Mouse (Mus musculus): ENCODE data around the gene Napepld. TPM values are rescaled to one million over a fixed set of nuclear protein-coding genes. Genes with fewer than 3 reads are reported as not detected.
A peak's percentile ranks its signal among the peaks of the same experiment; 100 is the strongest.

Napepld gene
- polyA plus RNA-seq, 1 experiment = 9.5 TPM

DNA sequence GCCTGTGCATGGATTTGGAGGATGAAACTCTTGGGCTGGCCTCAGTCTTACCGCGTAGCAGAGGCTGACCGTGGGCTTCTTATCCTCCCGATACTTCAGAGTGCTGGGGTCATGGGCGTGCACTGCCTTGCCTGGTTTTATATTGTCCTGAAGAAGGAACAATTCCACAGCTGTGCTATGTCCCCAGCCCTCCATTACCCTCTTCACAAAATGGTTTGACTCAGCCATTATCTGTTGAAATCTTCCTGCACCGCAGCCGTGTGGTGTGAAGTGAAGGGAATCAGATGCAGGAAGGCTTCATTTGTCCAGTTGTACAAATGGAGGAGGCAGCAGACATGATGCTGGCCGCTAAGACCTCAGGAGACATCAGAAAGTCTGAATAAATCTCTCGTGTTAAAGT lies 44.3 kb downstream of the Napepld start:
- Histone ChIP-seq H3K4me3 (ENCODE audit: insufficient read depth, low read length) (no peak overlapping the region), H3K27ac (ENCODE audit: insufficient read depth, low read length) (no peak overlapping the region), H3K4me1 (ENCODE audit: control insufficient read depth, insufficient read depth, low read length) (peaks cover 5% of the 10 kb centered on the region; the same call in 1 of the 2 replicates)
- TF ChIP-seq POLR2A (IDR thresholded peaks at IDR 0.05; ENCODE audit: extremely low read depth, insufficient read depth, low read length) (no peak), CTCF (IDR thresholded peaks at IDR 0.05; ENCODE audit: extremely low read depth, insufficient read depth, low read length) (no peak)

DNA sequence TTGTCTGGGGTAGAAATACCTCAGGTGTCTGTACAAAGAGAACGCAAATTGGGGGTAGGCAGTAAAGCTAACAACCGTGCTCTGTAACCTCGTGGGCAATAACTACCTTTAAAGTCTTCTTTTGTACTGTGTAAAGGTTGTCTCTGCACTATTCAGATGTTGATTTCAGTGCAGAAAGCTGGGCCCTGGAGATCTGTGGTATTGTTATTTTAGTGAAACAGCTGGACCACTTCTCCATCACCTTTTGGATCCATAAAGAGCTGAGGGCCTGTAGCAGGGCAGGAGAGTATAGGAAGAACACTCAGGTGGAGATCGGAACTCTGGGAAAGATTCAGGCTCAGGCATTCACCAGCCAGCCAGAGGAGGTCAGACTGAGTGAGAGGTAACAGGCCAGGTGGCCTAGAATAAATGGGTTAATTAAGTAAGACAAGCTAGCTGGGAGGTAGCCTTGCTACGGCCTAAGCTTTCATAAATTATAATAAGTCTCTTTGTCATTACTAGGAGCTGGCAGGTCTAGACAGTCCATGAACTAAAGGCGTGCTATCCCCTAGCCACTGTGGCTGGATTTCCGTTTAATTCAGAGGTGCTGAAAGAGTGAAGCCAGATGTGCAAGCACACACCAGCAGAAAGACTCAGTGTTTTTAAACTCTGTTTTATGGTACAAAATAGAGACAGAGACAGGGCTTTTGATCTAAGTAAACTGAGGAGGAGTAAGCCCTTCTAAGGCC lies 49.1 kb downstream of the Napepld start:
- Histone ChIP-seq H3K4me3 (ENCODE audit: insufficient read depth, low read length) (no peak overlapping the region), H3K27ac (ENCODE audit: insufficient read depth, low read length) (no peak overlapping the region), H3K4me1 (ENCODE audit: control insufficient read depth, insufficient read depth, low read length) (no peaks in the 10 kb centered on the region)
- no peak for TF ChIP-seq CTCF (IDR thresholded peaks at IDR 0.05; ENCODE audit: extremely low read depth, insufficient read depth, low read length)
- no peak for TF ChIP-seq POLR2A (IDR thresholded peaks at IDR 0.05; ENCODE audit: extremely low read depth, insufficient read depth, low read length)

DNA sequence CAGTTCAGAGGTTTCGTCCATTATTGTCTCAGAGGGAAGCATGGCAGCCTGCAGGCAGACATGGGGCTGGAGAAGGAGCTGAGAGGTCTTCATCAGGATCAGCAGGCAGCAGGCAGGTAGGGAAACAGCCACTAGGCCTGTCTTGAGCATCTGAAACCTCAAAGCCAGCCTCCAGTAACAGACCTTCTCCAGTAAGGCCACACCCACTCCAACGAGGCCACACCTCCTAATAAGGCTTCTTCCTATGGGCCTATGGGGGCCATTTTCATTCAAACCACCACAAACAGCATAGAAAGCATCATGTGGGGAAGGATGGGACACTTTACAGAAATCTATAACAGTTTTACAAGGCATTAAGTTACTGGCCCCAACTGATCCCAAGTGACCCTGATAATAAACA lies 50.5 kb downstream of the Napepld start:
- Histone ChIP-seq H3K27ac (ENCODE audit: insufficient read depth, low read length) (no peak overlapping the region), H3K4me3 (ENCODE audit: insufficient read depth, low read length) (no peak overlapping the region), H3K4me1 (ENCODE audit: control insufficient read depth, insufficient read depth, low read length) (no peaks in the 10 kb centered on the region; the same call in 1 of the 2 replicates)
- TF ChIP-seq POLR2A (IDR thresholded peaks at IDR 0.05; ENCODE audit: extremely low read depth, insufficient read depth, low read length) (no peak), CTCF (IDR thresholded peaks at IDR 0.05; ENCODE audit: extremely low read depth, insufficient read depth, low read length) (no peak)

DNA sequence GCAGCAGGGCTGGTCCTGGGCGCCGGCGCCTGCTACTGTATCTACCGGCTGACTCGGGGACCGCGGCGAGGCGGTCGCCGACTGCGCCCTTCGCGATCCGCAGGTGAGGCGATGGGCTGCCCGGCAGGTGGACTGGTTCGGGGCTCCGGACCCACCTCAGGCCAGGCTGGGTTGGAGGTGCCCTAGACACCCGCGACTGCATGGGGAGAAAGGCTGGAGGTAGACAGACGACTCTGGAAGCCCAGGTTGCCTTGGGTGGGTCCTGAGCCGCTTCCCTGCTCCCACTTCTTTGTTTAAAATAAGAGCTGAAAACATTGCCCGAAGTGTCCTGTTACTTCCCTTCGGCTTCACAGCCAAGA lies 55.1 kb downstream of the Napepld start:
- Histone ChIP-seq H3K27ac (ENCODE audit: insufficient read depth, low read length) (peak overlapping the region; percentile 62), H3K4me3 (ENCODE audit: insufficient read depth, low read length) (peak overlapping the region; percentile 37), H3K4me1 (ENCODE audit: control insufficient read depth, insufficient read depth, low read length) (no peaks in the 10 kb centered on the region; the same call in 1 of the 2 replicates)
- no peak for TF ChIP-seq CTCF (IDR thresholded peaks at IDR 0.05; ENCODE audit: extremely low read depth, insufficient read depth, low read length)
- TF ChIP-seq POLR2A (IDR thresholded peaks at IDR 0.05; ENCODE audit: extremely low read depth, insufficient read depth, low read length) = no peak

DNA sequence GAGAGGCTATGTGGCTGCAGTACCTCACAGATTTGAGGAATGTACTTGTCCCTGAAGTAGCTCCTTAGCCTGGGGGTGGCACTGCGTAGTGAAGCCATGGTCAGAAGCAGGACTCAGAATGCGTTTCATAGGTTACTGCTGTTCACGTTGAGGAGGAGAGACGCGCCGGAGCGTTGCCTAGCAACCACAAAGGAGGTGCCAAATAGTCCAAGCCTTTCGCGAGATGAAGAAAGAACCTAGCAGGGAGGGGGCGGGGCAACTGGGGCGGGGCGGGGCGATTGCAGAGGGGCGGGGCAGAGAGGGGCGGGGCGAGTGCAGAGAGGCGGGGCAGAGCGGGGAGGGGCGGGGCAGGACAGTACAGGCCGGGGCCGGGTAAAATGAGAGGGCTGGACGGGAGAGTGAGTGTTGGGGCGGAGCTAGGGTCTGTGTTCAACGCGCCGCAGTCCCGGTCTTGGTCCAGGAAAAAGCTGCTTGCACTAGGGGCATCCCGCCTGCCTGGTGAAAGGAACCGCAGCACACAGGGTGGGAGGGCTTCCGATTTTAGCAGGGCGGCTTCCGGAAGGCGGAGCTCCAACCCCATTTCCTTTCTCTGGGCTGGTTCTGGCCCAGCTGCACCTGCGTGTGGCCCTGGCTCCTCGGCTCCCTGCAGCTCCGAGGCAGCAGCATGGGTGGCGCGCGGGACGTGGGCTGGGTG lies 55.6 kb downstream of the Napepld start, which contains the start of the genes Fbxl13 and Armc10:
Fbxl13 (minus strand) TSS at position 196 of the 694 bp plus-strand sequence.
Armc10 (plus strand) TSS at position 375 of the 694 bp plus-strand sequence.
- Histone ChIP-seq H3K4me1 (ENCODE audit: control insufficient read depth, insufficient read depth, low read length) (no peaks in the 10 kb centered on the region; the same call in 1 of the 2 replicates), H3K4me3 (ENCODE audit: insufficient read depth, low read length) (peak within 1 kb of the TSS; percentile 37), H3K27ac (ENCODE audit: insufficient read depth, low read length) (peak within 1 kb of the TSS; percentile 62)
- TF ChIP-seq POLR2A (IDR thresholded peaks at IDR 0.05; ENCODE audit: extremely low read depth, insufficient read depth, low read length) (peak; percentile 70; the same call in 1 of the 2 replicates), CTCF (IDR thresholded peaks at IDR 0.05; ENCODE audit: extremely low read depth, insufficient read depth, low read length) (no peak)

DNA sequence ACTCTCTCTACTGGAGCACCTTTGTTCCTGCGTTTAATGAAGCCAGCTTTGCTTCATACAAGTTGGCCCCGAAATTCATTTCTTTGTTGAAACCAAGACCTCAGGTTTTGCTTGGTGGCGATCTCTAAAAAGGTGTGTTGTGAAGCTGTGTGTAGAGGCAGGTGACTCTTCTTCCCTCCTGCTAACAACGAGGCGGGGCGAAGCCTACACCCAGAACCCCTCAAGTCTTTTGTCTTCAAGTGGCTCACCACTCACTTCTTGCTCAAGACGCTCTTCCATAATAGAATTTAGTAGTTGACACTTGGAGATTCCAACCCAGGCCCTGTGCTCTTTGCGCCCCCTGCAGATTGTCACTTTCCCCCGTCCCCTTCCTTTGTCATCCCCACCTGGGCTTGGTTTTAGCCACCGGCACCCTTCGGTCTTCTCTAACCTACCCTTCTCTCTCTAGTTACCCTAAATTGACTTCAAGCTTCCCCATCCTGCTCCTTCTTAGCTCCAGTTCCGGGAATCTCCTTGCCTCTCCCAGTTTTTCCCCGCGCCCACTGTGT lies 56.2 kb downstream of the Napepld start:
- H3K27ac ChIP-seq (ENCODE audit: insufficient read depth, low read length) = no peak overlapping the region
- peak overlapping the region; percentile 37 for H3K4me3 ChIP-seq (ENCODE audit: insufficient read depth, low read length)
- no peaks in the 10 kb centered on the region; the same call in 1 of the 2 replicates for H3K4me1 ChIP-seq (ENCODE audit: control insufficient read depth, insufficient read depth, low read length)
- TF ChIP-seq POLR2A (IDR thresholded peaks at IDR 0.05; ENCODE audit: extremely low read depth, insufficient read depth, low read length) = no peak
- TF ChIP-seq CTCF (IDR thresholded peaks at IDR 0.05; ENCODE audit: extremely low read depth, insufficient read depth, low read length) = no peak

DNA sequence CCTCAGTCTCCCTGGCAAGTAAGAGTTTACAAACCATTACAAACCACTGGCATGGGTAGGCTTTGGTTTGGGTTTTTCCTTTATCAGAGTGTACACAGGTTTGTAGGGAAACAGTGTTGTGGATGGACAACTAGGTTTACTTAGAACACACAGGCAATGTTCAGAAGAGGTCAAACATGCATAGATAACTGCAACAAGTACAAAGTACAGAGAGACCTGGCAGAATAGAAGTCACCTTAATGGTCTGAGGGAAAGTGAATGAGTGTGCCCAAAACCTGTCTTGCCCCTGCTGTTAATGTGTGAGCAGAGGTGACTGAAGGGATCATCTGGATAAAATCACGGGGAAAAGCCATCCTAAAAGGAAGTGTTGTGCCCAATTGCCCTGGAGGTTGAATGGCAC lies 57.6 kb downstream of the Napepld start:
- H3K27ac ChIP-seq (ENCODE audit: insufficient read depth, low read length) = no peak overlapping the region
- H3K4me3 ChIP-seq (ENCODE audit: insufficient read depth, low read length) = no peak overlapping the region
- no peak for TF ChIP-seq POLR2A (IDR thresholded peaks at IDR 0.05; ENCODE audit: extremely low read depth, insufficient read depth, low read length)
- no peak for TF ChIP-seq CTCF (IDR thresholded peaks at IDR 0.05; ENCODE audit: extremely low read depth, insufficient read depth, low read length)

DNA sequence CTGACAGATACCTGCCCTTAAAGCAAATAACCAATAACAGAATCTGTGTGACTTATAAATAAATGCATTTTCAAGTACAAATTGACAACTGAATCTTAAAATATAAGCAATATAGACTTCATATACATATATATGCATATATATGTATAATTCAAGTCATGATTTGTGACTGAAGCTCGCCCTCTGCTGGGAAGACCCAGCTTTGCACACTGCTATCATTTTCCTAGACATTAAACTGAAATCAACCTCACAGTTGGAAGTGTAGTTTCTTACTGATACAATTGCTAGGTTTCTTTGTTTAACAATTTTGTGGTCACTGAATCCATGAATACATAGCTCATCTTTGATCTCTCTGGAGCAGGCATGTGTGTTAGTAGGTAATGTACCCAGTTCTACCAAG lies 60.2 kb downstream of the Napepld start:
- no peaks in the 10 kb centered on the region for H3K4me1 ChIP-seq (ENCODE audit: control insufficient read depth, insufficient read depth, low read length)
- TF ChIP-seq CTCF (IDR thresholded peaks at IDR 0.05; ENCODE audit: extremely low read depth, insufficient read depth, low read length) (peak; percentile 73), POLR2A (IDR thresholded peaks at IDR 0.05; ENCODE audit: extremely low read depth, insufficient read depth, low read length) (no peak)
- no peak overlapping the region for H3K4me3 ChIP-seq (ENCODE audit: insufficient read depth, low read length)
- H3K27ac ChIP-seq (ENCODE audit: insufficient read depth, low read length) = no peak overlapping the region

More for the DNA sequence above, 57.6 kb downstream of the Napepld start:
- no peaks in the 10 kb centered on the region; the same call in 1 of the 2 replicates for H3K4me1 ChIP-seq (ENCODE audit: control insufficient read depth, insufficient read depth, low read length)

DNA sequence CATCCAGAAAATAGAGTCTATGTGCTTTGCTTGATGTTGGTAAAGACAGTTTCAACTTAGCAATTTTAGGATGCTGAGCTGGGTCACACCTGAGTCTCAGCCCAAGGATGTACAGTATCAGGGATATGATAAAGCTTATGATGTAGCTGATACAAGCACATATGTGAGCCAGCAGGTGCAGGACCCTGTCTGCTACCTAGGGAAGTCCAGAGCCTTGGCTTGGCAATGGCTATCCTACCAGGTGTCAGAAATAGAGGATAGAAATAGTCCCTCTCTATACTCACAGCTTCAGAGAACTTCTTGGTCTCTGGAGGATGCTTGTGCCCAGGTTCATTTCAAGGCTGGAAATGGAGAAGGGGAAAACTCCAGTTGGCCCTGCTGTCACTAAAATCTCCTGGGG lies 75.3 kb downstream of the Napepld start:
- no peak for TF ChIP-seq CTCF (IDR thresholded peaks at IDR 0.05; ENCODE audit: extremely low read depth, insufficient read depth, low read length)
- TF ChIP-seq POLR2A (IDR thresholded peaks at IDR 0.05; ENCODE audit: extremely low read depth, insufficient read depth, low read length) = no peak
- H3K4me1 ChIP-seq (ENCODE audit: control insufficient read depth, insufficient read depth, low read length) = no peaks in the 10 kb centered on the region
- H3K27ac ChIP-seq (ENCODE audit: insufficient read depth, low read length) = no peak overlapping the region
- H3K4me3 ChIP-seq (ENCODE audit: insufficient read depth, low read length) = no peak overlapping the region
